Mouse (Mus musculus) right cerebral cortex, postnatal 10 days (tissue): ENCODE data around the gene Fbxo46.

Source experiments
- DNase-seq, 2 experiments: peaks; one replicate each; pipeline ENCODE4 v3.0.0; 2021; ENCODE audit warnings: low spot score in 2 of 2

Fbxo46 gene

DNA sequence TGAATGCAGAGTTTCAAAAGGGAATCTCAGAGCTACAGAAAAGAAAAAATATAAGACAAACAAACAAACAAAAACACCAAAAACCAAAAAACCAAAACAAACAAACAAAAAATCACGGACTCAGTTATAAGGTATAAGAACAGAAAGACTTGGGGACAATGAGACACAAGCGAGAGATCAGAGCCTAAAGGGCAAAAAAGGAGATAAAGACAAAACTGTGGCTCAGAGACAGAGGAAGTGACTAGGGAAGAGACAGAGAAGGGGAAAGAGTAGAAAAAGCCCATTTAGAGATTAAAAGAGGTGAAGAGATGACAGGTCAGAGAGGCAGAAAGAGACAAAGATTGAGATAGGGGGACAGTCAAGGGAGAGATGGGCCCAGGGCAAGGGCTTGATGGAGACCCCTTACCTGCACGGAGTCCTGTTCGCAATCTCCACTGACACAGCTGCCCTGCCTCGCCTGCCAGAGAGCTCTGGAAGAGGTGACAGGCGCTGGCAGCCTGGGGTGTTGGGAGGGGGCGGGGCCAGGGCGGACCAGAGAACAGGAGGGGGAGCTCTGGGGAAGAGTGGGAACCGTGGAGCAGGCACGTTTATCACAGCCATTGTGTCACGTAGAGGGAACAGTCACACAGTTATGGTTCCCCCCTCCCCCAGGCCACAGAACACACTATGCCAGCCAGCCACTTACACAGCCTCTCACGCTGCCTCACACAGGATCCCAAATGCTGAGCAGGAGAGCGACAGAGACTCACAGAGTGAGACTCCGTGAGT is 46.2 kb downstream of the Fbxo46 start, which contains the start of gene Gipr:
Gene Gipr (minus strand): TSS at position 472 of the 768 bp plus-strand sequence.
- peak in 1 of 2 experiments; percentile 49 for DNase-seq

DNA sequence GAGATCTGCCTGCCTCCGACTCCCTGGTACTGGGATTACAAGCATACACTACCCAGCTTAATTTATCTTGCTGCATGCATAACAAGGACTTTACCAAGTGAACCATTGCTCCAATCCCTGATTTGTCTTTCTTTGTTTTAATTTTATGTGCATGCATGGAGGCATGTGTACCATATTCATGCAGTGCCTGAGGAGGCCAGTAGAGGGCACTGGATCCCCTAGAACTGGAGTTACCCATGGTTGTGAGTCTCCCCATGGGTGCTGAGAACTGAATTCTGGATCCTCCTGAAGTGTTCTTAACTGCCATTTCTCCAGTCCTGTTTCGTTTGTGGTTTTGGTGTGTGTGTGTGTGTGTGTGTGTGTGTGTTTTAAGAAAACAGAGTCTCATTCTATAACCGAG is 47.3 kb downstream of the Fbxo46 start:
- DNase-seq = no peak

DNA sequence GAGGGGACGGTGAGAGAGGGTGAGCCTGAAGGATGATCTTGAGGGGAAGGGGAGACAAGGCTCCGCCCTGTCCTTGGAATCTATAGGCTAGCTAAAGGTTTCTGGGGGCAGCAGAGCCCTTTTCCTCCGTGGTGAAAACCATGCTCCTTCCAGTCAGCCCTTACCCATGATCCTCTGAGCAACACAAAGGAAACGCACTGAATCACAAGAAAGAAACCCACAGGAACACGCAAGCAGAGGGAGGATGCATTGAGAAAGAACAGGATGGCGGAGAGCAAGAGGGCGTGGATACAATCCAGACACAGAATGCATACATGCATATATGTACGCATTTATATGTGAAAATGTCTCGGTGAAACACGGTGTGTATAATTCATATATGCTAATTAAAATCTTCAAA is 49.8 kb downstream of the Fbxo46 start:
- no peak for DNase-seq

DNA sequence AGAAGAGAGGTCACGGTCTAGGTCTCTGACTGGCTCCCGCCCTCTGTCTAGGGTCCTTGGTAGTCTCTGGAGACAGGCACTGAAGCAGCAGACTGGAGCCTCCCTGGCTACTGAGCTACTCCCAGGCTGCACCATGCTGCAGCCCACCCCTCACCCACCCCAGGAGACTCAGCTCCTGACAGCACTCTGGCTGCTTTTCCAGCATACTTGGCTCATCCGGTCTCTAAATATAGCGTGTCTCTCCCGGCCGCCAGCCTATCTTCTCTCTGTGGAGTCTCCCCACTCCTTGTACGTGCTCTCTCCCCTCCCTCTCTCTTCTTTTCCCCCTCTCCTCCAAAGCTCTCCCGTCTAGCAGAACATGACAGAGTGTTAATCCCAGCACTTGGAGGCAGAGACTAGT is 50.5 kb downstream of the Fbxo46 start:
- DNase-seq = peak; percentile 87 to 93

- no peak for DNase-seq
Measured at GRCm38 (mm10) chr7:19171831-19172230, 52.2 kb downstream of the Fbxo46 start.

- peak; percentile 89 to 94 for DNase-seq
Measured at GRCm38 (mm10) chr7:19172874-19173273, 53.2 kb downstream of the Fbxo46 start.

GRCm38 (mm10) chr7:19175708-19176515 is 56.3 kb downstream of the Fbxo46 start, which contains the start of gene Eml2:
Eml2 (plus strand) TSS chr7:19176421.
- peak; percentile 93 to 95 for DNase-seq

DNA sequence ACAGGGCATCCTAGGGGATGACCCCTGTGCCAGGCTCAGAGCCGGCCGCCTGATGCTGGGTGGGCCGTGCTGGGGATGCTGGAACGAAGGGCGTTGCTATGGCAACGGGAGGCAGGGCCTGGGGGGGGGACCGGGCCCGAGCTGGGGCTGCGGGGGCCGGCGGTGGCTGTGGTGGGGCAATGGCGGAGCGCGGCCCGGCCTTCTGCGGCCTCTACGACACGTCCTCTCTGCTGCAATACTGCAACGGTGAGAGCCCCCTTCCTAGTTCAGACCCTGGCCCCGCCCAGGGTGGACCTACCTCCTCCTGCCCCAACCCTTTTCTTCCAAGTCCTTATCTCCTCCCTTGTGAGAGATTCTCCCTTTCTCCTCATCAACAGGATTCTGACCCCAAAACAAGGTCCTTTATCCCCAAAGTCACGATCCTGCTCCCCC is 56.9 kb downstream of the Fbxo46 start:
- no peak for DNase-seq

DNA sequence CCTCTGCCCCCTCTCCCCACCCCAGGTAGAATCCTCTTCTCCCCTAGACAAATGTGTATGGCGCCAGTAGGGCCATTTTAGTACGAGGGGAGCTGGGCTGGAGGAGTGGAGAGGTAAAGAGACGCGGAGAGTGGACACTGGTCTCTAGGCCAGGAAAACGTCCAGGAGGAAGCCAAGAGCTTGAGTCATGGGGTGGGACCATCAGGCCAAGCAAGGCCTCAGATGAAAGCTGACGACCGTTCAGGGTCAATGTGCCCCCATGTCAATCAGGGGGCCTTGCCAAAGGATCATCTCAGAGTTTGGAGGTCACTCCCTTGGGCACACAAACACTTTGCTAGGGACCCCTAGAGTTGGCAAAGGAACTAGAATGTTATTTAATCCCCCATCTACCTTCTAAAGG is 57.6 kb downstream of the Fbxo46 start:
- peak in 1 of 2 experiments; percentile 25 for DNase-seq

DNA sequence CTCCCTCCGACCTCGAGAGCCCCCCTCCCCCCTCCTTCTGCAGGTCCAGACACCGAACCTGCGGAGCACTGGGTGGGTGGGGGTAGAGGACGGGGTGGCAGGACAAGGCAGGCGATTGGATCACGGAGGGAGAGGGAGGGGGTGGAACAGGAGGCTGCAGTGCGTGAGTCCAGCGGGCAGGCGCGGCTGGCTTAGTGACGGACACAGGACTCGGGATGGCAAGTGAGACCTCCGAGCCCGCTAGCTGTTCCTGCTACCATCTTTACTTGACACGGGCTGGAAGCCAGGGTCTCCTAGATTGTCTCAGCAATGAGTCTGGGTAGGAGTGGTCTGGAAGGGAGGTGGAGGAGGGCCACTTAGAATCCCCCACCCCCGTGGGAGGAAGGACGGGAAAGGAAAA is 58.4 kb downstream of the Fbxo46 start:
- peak; percentile 63 to 74 for DNase-seq

DNA sequence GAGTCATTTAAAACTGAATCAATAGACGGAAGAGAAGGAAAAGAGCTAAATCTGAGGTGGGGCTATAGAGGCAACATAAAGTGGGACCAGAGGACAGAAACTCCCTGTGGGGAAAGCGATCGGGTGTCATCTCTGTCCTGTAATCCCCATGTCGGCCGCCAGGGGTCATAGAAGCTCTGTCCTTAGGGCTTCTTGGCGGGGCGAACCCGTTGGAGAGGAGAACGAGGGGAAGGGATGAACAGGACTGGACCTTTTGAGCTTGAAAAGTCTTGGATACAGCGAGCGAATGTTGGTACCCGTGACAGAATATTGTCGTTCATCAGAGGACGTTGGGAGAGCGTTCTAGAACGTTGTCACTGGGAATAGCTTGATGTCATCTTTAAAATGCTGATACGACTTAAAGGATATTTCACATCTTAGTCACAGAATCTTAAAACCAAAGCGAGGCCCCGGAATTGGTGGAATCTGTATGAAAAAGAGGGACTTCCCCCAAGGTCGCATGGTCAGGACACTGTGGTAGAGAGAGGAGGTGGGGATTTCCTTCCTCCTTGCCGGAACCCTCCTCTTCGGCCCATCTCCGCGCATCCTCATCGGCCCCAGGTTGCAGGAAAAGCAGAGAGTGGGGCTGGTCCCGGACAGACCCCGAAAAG is 58.9 kb downstream of the Fbxo46 start:
- peak; percentile 86 to 90 for DNase-seq

DNA sequence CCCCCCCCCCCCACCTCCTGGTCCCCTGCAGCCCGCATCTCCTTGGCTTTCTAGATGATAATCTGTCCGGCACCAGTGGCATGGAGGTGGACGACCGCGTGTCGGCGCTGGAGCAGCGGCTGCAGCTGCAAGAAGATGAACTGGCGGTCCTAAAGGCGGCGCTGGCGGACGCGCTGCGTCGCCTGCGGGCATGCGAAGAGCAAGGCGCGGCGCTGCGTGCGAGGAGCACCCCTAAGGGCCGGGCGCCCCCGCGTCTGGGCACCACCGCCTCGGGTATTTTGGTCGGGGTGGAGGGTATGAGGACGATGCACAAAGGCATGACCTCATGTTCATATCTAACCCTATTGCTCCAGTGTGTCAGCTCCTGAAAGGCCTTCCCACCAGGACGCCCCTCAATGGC is 59.5 kb downstream of the Fbxo46 start:
- DNase-seq = peak; percentile 79 to 80

- peak in 1 of 2 experiments; percentile 23 for DNase-seq
Measured at GRCm38 (mm10) chr7:19179936-19180335, 60.3 kb downstream of the Fbxo46 start.

DNA sequence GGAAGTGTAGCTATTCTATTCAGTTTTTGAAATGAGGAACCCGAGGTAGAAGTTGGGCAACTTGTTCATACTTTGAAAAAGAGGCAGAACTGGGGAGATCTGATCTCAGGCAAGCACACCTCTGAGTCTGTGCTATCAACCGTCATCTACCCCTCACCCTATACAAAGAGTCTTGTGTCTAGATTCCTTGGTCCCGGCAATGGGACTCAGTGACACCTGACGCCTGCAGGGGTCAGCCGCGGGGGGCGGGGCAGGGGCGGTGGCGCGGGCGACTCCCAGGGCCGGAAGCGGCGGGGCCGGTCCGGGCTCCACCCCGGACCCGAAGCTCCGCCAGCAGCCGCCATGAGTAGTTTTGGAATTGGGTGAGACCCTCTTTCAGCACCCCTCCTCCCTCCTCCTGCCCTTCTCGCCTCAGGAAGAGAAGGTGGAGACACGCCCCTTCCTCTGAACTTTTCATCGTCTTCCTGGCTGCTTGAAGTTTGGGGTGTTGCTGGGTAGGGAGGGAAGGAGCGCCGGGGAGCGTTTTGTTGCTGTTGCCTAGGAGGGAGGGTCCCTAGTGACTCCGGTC is 61.3 kb downstream of the Fbxo46 start:
- DNase-seq = peak in 1 of 2 experiments; percentile 24

DNA sequence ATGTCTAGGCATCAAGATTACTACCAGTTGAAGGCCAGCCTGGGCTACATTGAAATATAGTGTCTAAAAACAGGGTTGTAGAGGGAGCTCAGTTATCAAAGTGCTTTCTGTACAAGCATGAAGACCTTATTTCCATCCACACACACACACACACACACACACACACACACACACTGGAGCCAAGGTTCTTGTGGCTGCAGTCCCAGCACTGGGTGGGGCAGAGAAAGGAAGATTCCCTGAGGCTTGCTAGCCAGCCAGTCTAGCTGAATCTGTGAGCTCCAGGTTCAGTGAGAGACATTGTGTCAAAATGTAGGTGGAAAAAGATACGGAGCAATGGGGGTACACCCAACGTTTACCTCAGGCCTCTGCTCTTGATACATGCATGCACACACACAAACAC is 64.6 kb downstream of the Fbxo46 start:
- peak in 1 of 2 experiments; percentile 25 for DNase-seq

- peak in 1 of 2 experiments; percentile 49 for DNase-seq
Measured at GRCm38 (mm10) chr7:19184758-19185157, 65.1 kb downstream of the Fbxo46 start.
